Mouse (Mus musculus): Measurements from ENCODE around the gene Tmem53.

- TF ChIP-seq CTCF (IDR thresholded peaks at IDR 0.05 in 2 of 3, conservative IDR thresholded peaks at IDR 0.05 in 1 of 3; ENCODE audit: control insufficient read depth in 1 of 3, insufficient read depth in 1 of 3, low read depth in 2 of 3, low read length in 3 of 3, poor library complexity in 1 of 3, severe bottlenecking in 1 of 3) (no peak), MAX (IDR thresholded peaks at IDR 0.05; ENCODE audit: low read length) (no peak), USF1 (IDR thresholded peaks at IDR 0.05; ENCODE audit: low read depth, low read length) (no peak), MAZ (IDR thresholded peaks at IDR 0.05; ENCODE audit: low read depth, low read length) (no peak), ELF1 (IDR thresholded peaks at IDR 0.05; ENCODE audit: low read depth, low read length) (no peak), POLR2AphosphoS5 (IDR thresholded peaks at IDR 0.05; ENCODE audit: borderline replicate concordance, low read depth, low read length) (no peak), TBP (IDR thresholded peaks at IDR 0.05; ENCODE audit: low read depth, low read length) (no peak), POLR2A (IDR thresholded peaks at IDR 0.05; ENCODE audit: control insufficient read depth in 1 of 2, insufficient read depth in 1 of 2, low read depth in 1 of 2, low read length in 2 of 2, poor library complexity in 1 of 2) (no peak), RAD21 (IDR thresholded peaks at IDR 0.05; ENCODE audit: low read depth, low read length) (no peak), KAT2A (conservative IDR thresholded peaks at IDR 0.05; ENCODE audit: low read depth, low read length) (no peak), TCF12 (IDR thresholded peaks at IDR 0.05; ENCODE audit: low read depth, low read length) (no peak)
These were observed 15.9 kb upstream of the Tmem53 start for GRCm38 (mm10) chr4:117235822-117236221.
